Mouse (Mus musculus) liver, postnatal 0 days (tissue): ENCODE measurements around the gene Adam22. TPM values are rescaled to one million over a fixed set of nuclear protein-coding genes. Genes with fewer than 3 reads are reported as not detected.

Experiments used
- ATAC-seq: fragments of 200-750 bp; cut with Nextera tagmentation; 2 replicates; pipeline ENCODE4 v1.8.0; 2017; ENCODE audit warnings: mild to moderate bottlenecking, moderate library complexity
- DNase-seq: peaks from one replicate; pipeline ENCODE4 v3.0.0-alpha.2; 2016
- H3K27ac ChIP-seq: fragments of 300-500 bp; sonication (generic); 2 replicates; pipeline ENCODE4 v1.5.1; 2014; ENCODE audit warnings: antibody characterized with exemption, moderate library complexity, mild to moderate bottlenecking, low read depth
- H3K27me3 ChIP-seq: fragments of 300-500 bp; sonication (generic); 2 replicates; pipeline ENCODE4 v1.6.1; 2014; ENCODE audit warnings: low read length, control low read depth, mixed read lengths; ENCODE audit not compliant: insufficient read depth
- H3K36me3 ChIP-seq: fragments of 300-500 bp; sonication (generic); replicated peaks from 2 replicates; pipeline ENCODE4 v1.6.1; 2014; ENCODE audit warnings: mild to moderate bottlenecking, control low read depth, low read length, moderate library complexity, mixed read lengths; ENCODE audit not compliant: insufficient read depth
- H3K4me1 ChIP-seq: fragments of 300-500 bp; sonication (generic); 2 replicates; pipeline ENCODE4 v1.6.1; 2014; ENCODE audit warnings: antibody characterized with exemption, mild to moderate bottlenecking, control low read depth; ENCODE audit not compliant: insufficient read depth
- H3K4me2 ChIP-seq: fragments of 300-500 bp; sonication (generic); 2 replicates; pipeline ENCODE4 v1.6.1; 2014; ENCODE audit warnings: low read depth, mild to moderate bottlenecking, low read length, moderate library complexity, mixed read lengths
- H3K4me3 ChIP-seq: fragments of 300-500 bp; sonication (generic); 2 replicates; pipeline ENCODE4 v1.5.1; 2014; ENCODE audit warnings: low read depth, low read length
- H3K9ac ChIP-seq: fragments of 300-500 bp; sonication (generic); replicated peaks from 2 replicates; pipeline ENCODE4 v1.6.1; 2014; ENCODE audit warnings: mild to moderate bottlenecking, moderate library complexity
- H3K9me3 ChIP-seq: fragments of 300-500 bp; sonication (generic); 2 replicates; pipeline ENCODE4 v1.6.1; 2016; ENCODE audit warnings: mild to moderate bottlenecking, control low read depth, low read length, mixed read lengths
- CTCF ChIP-seq: sonication (generic); IDR thresholded peaks from 2 replicates; pipeline ENCODE4 v1.5.1; 2016; ENCODE audit warnings: antibody characterized with exemption, low read depth
- EP300 ChIP-seq: IDR thresholded peaks from 2 replicates; pipeline ENCODE4 v1.6.1; 2016; ENCODE audit warnings: antibody characterized with exemption, low read depth, mild to moderate bottlenecking
- WGBS: fragments of 180-500 bp; shearing (Covaris S2); extraction: QIAGEN DNeasy Blood & Tissue Kit; methylation state at CpG from one replicate; pipeline ENCODE4 v1.1.7; 2014; ENCODE audit not compliant: insufficient replicate concordance; 5-methylcytosine and 5-hydroxymethylcytosine counted together
- polyA plus RNA-seq: library from polyadenylated mRNA; unstranded; fragments of >200 nt; fragmentation: Nextera tagmentation; extraction: Ambion mirVana; gene quantifications from 2 replicates; pipeline ENCODE4 v1.2.1, GENCODE M21; 2015

Adam22 gene
- polyA plus RNA-seq, 1 experiment from 2014 or later = 0.33 TPM

DNA sequence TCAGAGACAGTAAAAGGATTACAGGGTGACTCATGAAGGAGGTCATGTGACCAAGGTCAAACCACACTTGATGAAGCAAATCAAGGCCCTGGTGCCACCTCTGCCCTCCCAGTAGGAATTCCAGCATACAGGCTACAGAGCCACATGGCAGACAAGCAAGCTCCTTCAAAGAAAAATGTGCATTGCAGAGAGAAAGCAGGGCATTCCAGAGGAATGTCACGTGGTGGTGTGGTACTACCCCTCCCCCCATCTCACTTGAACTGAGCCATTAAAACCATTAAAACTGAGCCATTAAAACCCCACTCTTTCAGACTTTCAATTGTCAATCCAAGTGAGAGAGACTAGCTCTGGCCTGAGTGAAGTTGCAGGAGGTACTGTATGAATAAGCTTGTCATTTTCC is 74.7 kb downstream of the Adam22 start:
- no peak for TF ChIP-seq CTCF
- TF ChIP-seq EP300 = no peak
- 52% methylated on average over 1 of the region's 1 CpGs for WGBS
- H3K4me2 ChIP-seq = no peak overlapping the region
- no peaks in the 10 kb centered on the region for H3K9me3 ChIP-seq
- DNase-seq = no peak
- H3K4me3 ChIP-seq = no peak overlapping the region
- no peak overlapping the region for H3K9ac ChIP-seq
- H3K4me1 ChIP-seq = no peaks in the 10 kb centered on the region
- H3K36me3 ChIP-seq = no peaks in the 10 kb centered on the region
- no peak for ATAC-seq
- no peak overlapping the region for H3K27ac ChIP-seq
- H3K27me3 ChIP-seq = no peaks in the 10 kb centered on the region

DNA sequence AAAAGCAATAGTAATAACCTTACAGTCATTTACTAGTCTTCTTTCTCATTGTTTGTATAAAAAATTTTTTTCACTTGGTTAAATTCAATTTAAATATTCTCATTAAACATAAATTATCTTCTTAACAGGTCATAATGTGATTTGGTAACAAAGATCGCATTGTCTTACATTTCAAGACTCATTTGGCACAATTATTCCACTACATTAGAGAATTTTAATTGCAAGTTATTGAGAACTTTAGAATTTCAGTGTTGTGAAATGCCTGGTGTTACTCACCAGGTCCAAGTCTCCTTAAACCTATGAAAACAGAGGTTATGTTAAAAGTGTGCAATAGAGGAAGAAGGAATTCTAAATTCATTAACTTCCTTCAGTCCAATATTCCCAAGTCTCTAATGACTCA is 76.5 kb downstream of the Adam22 start:
- TF ChIP-seq CTCF = no peak
- Histone ChIP-seq H3K4me2 (no peak overlapping the region), H3K9me3 (no peaks in the 10 kb centered on the region), H3K27me3 (no peaks in the 10 kb centered on the region), H3K4me3 (no peak overlapping the region), H3K27ac (no peak overlapping the region), H3K9ac (no peak overlapping the region), H3K36me3 (no peaks in the 10 kb centered on the region), H3K4me1 (no peaks in the 10 kb centered on the region)
- ATAC-seq = no peak
- DNase-seq = no peak
- WGBS = 78% methylated on average over 1 of the region's 1 CpGs

DNA sequence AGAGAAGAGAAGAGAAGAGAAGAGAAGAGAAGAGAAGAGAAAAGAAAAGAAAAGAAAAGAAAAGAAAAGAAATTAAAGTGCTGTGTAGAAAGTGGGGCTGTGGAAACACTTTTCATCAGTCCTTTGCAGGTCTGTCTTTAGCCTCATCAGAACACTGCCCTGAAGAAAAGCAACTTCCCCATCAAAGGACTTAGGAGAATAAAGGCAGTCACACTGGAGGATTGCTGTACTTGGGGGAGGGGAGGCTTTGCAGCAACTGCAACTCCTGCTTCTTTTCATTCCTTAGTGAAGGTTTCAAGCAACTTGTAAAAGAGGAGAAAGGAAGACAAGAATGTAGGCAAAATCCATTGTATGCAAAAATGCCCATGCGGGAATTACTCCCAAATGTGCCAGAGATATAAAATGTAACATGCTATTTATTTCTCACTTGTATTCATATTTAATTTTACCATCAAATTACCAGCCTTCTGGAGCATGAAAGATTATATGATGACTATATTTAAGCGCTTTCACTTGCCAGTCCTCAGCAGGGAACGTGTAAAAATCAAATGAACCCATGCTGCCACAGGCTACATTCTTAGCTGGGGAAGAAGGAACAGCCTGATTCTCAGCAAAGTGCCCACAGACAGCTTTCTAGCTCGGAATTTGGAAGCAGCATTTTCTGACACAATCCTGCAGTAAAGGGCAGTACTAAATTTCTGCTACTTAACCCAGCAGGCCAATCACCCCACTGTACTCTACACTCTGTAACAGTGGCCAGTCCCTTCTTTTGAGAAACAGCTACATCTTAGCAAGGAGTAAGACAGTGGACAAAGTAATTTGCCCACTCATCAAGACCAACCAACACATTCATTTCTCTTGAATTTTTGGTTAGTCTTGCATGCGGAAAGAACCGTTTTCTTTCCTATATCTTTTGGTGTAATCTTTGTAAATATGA is 78.0 kb downstream of the Adam22 start:
- H3K9me3 ChIP-seq = no peaks in the 10 kb centered on the region
- no peak for TF ChIP-seq CTCF
- no peak for TF ChIP-seq EP300
- WGBS = 63% methylated on average over 6 of the region's 6 CpGs

DNA sequence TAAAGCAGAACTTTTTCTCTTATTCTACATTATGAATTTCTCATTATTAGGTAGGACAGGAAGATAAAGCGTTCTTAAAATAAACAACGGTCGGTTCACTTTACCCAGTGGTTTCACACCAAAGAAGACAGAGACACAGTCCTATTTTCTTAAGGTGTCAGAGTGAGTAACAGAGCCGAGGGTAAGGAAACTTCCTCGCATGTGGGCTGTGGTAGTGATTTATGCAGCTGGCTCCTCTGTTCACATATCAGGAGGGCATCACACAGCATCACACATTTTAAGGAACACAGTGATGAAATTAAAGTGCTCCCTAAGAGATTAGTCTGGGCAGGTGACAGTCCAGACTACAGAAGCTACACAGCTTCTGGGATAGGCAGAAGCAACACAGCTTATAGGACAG is 83.8 kb downstream of the Adam22 start:
- DNase-seq = no peak
- no peaks in the 10 kb centered on the region for H3K27me3 ChIP-seq
- no peaks in the 10 kb centered on the region for H3K9me3 ChIP-seq
- no peak for TF ChIP-seq CTCF
- no peak for TF ChIP-seq EP300
- H3K27ac ChIP-seq = no peak overlapping the region
- 55% methylated on average over 5 of the region's 5 CpGs for WGBS
- no peaks in the 10 kb centered on the region for H3K4me1 ChIP-seq
- H3K9ac ChIP-seq = no peak overlapping the region
- no peaks in the 10 kb centered on the region for H3K36me3 ChIP-seq
- no peak overlapping the region for H3K4me3 ChIP-seq
- no peak for ATAC-seq
- H3K4me2 ChIP-seq = no peak overlapping the region

More for the DNA sequence above, 78.0 kb downstream of the Adam22 start:
- no peak overlapping the region for H3K9ac ChIP-seq
- no peak for ATAC-seq
- H3K36me3 ChIP-seq = no peaks in the 10 kb centered on the region
- H3K4me2 ChIP-seq = no peak overlapping the region
- H3K4me3 ChIP-seq = no peak overlapping the region
- DNase-seq = no peak
- no peaks in the 10 kb centered on the region for H3K4me1 ChIP-seq
- H3K27ac ChIP-seq = no peak overlapping the region
- H3K27me3 ChIP-seq = no peaks in the 10 kb centered on the region

DNA sequence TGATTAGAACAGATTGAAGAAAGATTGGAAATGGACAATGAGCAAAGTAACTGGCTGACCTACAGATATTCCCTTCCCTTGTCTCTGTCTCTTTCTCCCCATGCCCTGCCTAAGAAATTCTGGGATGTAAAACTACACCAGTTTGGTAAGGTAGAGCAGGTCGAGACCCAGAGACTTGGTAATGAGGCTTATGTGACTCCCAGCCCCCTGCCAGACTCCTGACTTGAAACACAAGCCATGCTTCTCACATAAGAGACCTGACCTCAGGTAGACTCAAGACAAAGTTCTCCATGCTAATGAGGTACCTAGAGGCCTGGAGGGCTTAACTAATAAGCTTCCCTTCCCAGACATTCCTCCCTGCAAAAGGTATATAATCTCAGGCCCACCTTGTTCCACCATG is 91.8 kb downstream of the Adam22 start:
- Histone ChIP-seq H3K4me2 (no peak overlapping the region), H3K4me1 (no peaks in the 10 kb centered on the region), H3K27ac (no peak overlapping the region), H3K4me3 (no peak overlapping the region), H3K9me3 (no peaks in the 10 kb centered on the region), H3K27me3 (no peaks in the 10 kb centered on the region), H3K9ac (no peak overlapping the region), H3K36me3 (no peaks in the 10 kb centered on the region)
- TF ChIP-seq EP300 (no peak), CTCF (no peak)
- 35% methylated on average over 1 of the region's 1 CpGs for WGBS
- DNase-seq (no peak), ATAC-seq (no peak)

DNA sequence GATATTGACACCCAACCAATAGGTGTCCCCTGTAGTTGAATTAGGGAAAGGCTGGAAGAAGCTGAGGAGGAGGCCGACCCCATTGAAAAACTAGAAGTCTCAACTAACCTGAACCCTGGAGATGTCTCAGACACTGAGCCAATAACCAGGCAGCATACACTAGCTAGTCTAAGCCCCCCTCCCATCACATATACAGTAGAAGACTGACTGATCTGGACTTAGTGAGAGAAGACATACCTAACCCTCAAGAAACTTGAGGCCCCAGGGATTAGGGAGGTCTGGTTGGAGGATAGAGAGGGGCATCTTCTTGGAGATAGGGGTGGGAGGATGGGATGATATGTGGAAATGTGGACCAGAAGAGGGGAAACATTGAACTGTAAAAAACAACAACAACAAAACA is 110.6 kb downstream of the Adam22 start:
- Histone ChIP-seq H3K4me2 (no peak overlapping the region), H3K27ac (no peak overlapping the region), H3K9ac (no peak overlapping the region), H3K27me3 (no peaks in the 10 kb centered on the region), H3K4me1 (no peaks in the 10 kb centered on the region), H3K9me3 (no peaks in the 10 kb centered on the region), H3K36me3 (no peaks in the 10 kb centered on the region), H3K4me3 (no peak overlapping the region)
- DNase-seq (no peak), ATAC-seq (no peak)
- WGBS = 79% methylated on average over 1 of the region's 1 CpGs
- TF ChIP-seq CTCF (no peak), EP300 (no peak)
